Mouse (Mus musculus) MEL (cell line): Measurements from ENCODE around the gene Tlr8. TPM values are rescaled to one million over a fixed set of nuclear protein-coding genes. Genes with fewer than 3 reads are reported as not detected.

ENCODE experiments used
- DNase-seq: peaks from one replicate; pipeline ENCODE4 v3.0.0; 2011; ENCODE audit warnings: low read depth, low spot score
- H3K27ac ChIP-seq: 2 replicates; pipeline ENCODE4 v1.5.1; 2012; ENCODE audit warnings: low read depth, mild to moderate bottlenecking, control low read depth, low read length, moderate library complexity; ENCODE audit not compliant: control insufficient read depth
- H3K27me3 ChIP-seq, 2 experiments: fragments of 150-350 bp in 1 of 2; sonication (generic) in 1 of 2; 2 replicates each; pipeline ENCODE4 v1.6.1; 2012; ENCODE audit warnings: low read length in 2 of 2, mild to moderate bottlenecking in 2 of 2, improper control_type of control experiment in 1 of 2, moderate library complexity in 1 of 2; ENCODE audit not compliant: insufficient read depth in 2 of 2, control insufficient read depth in 1 of 2
- H3K36me3 ChIP-seq, 2 experiments: 2 replicates each; pipeline ENCODE4 v1.6.1; 2012 to 2014; ENCODE audit warnings: low read length in 2 of 2, improper control_type of control experiment in 1 of 2, inconsistent platforms in 1 of 2, mild to moderate bottlenecking in 1 of 2; ENCODE audit not compliant: insufficient read depth in 2 of 2, control insufficient read depth in 1 of 2
- H3K4me1 ChIP-seq, 2 experiments: fragments of 150-350 bp in 1 of 2; sonication (generic) in 1 of 2; 2 replicates each; pipeline ENCODE4 v1.6.1; 2012; ENCODE audit warnings: low read length in 2 of 2, improper control_type of control experiment in 1 of 2, mild to moderate bottlenecking in 1 of 2; ENCODE audit not compliant: insufficient read depth in 2 of 2, control insufficient read depth in 1 of 2
- H3K4me3 ChIP-seq, 2 experiments: fragments of 150-350 bp in 1 of 2; sonication (generic) in 1 of 2; 2 replicates each; pipeline ENCODE4 v1.5.1; 2012; ENCODE audit warnings: low read depth in 2 of 2, low read length in 2 of 2, mild to moderate bottlenecking in 2 of 2, moderate library complexity in 2 of 2, control low read depth in 1 of 2, improper control_type of control experiment in 1 of 2; ENCODE audit not compliant: control insufficient read depth in 1 of 2, insufficient read depth in 1 of 2
- H3K79me2 ChIP-seq: 2 replicates; pipeline ENCODE4 v1.6.1; 2012; ENCODE audit warnings: mild to moderate bottlenecking, low read length, moderate library complexity; ENCODE audit not compliant: control insufficient read depth, poor library complexity, insufficient read depth
- H3K9ac ChIP-seq: 2 replicates; pipeline ENCODE4 v1.6.1; 2012; ENCODE audit warnings: low read depth, mild to moderate bottlenecking, control low read depth, low read length, moderate library complexity; ENCODE audit not compliant: control insufficient read depth, poor library complexity, severe bottlenecking
- H3K9me3 ChIP-seq: fragments of 150-350 bp; sonication (generic); replicated peaks from 2 replicates; pipeline ENCODE4 v1.6.1; 2012; ENCODE audit warnings: mild to moderate bottlenecking, low read length, improper control_type of control experiment, moderate library complexity; ENCODE audit not compliant: insufficient read depth
- BHLHE40 ChIP-seq: IDR thresholded peaks from 2 replicates; pipeline ENCODE4 v1.6.1; 2012; ENCODE audit warnings: low read depth, mild to moderate bottlenecking, inconsistent platforms, low read length, improper control_type of control experiment, borderline replicate concordance
- CTCF ChIP-seq, 3 experiments: IDR thresholded peaks in 2 of 3; conservative IDR thresholded peaks in 1 of 3; 2 replicates each; pipeline ENCODE4 v1.5.1; 2011 to 2012; ENCODE audit warnings: low read length in 3 of 3, low read depth in 2 of 3, mild to moderate bottlenecking in 2 of 3, improper control_type of control experiment in 1 of 3, inconsistent platforms in 1 of 3, mixed read lengths in 1 of 3, moderate library complexity in 1 of 3; ENCODE audit not compliant: control insufficient read depth in 1 of 3, insufficient read depth in 1 of 3, poor library complexity in 1 of 3, severe bottlenecking in 1 of 3
- E2F4 ChIP-seq: IDR thresholded peaks from 2 replicates; pipeline ENCODE4 v1.6.1; 2011; ENCODE audit warnings: low read depth, low read length, improper control_type of control experiment, borderline replicate concordance
- EP300 ChIP-seq, 2 experiments: IDR thresholded peaks; 2 replicates each; pipeline ENCODE4 v1.6.1; 2011; ENCODE audit warnings: improper control_type of control experiment in 2 of 2, low read length in 2 of 2, low read depth in 1 of 2, mild to moderate bottlenecking in 1 of 2
- ETS1 ChIP-seq: IDR thresholded peaks from 2 replicates; pipeline ENCODE4 v1.6.1; 2012; ENCODE audit warnings: low read depth, mild to moderate bottlenecking, inconsistent platforms, low read length, improper control_type of control experiment, moderate library complexity
- GABPA ChIP-seq: IDR thresholded peaks from 2 replicates; pipeline ENCODE4 v1.6.1; 2012; ENCODE audit warnings: low read depth, mild to moderate bottlenecking, inconsistent platforms, low read length, improper control_type of control experiment, moderate library complexity
- GATA1 ChIP-seq: IDR thresholded peaks from 2 replicates; pipeline ENCODE4 v1.6.1; 2011; ENCODE audit warnings: low read depth, low read length, improper control_type of control experiment
- KAT2A ChIP-seq: conservative IDR thresholded peaks from 2 replicates; pipeline ENCODE4 v1.6.1; 2012; ENCODE audit warnings: low read depth, low read length, improper control_type of control experiment, inconsistent platforms
- MAZ ChIP-seq: IDR thresholded peaks from 2 replicates; pipeline ENCODE4 v1.6.1; 2012; ENCODE audit warnings: low read depth, mild to moderate bottlenecking, inconsistent platforms, low read length, improper control_type of control experiment
- MEF2A ChIP-seq: IDR thresholded peaks from 2 replicates; pipeline ENCODE4 v1.6.1; 2014; ENCODE audit warnings: low read depth, mild to moderate bottlenecking, inconsistent platforms, low read length, improper control_type of control experiment; ENCODE audit not compliant: poor library complexity, insufficient replicate concordance, severe bottlenecking; ENCODE audit errors: extremely low read depth
- MXI1 ChIP-seq: IDR thresholded peaks from 2 replicates; pipeline ENCODE4 v1.6.1; 2011; ENCODE audit warnings: mild to moderate bottlenecking, low read depth, low read length, improper control_type of control experiment
- MYB ChIP-seq: IDR thresholded peaks from 2 replicates; pipeline ENCODE4 v1.6.1; 2011; ENCODE audit warnings: mild to moderate bottlenecking, low read depth, low read length, improper control_type of control experiment
- NELFE ChIP-seq: IDR thresholded peaks from 2 replicates; pipeline ENCODE4 v1.6.1; 2011; ENCODE audit warnings: low read depth, low read length, improper control_type of control experiment
- NRF1 ChIP-seq: IDR thresholded peaks from 2 replicates; pipeline ENCODE4 v1.6.1; 2014; ENCODE audit warnings: low read depth, mild to moderate bottlenecking, inconsistent platforms, low read length, improper control_type of control experiment, moderate library complexity; ENCODE audit not compliant: poor library complexity, insufficient read depth, severe bottlenecking
- POLR2A ChIP-seq, 2 experiments: IDR thresholded peaks; 2 replicates each; pipeline ENCODE4 v1.6.1; 2011 to 2012; ENCODE audit warnings: low read length in 2 of 2, mild to moderate bottlenecking in 2 of 2, control low read depth in 1 of 2, improper control_type of control experiment in 1 of 2, low read depth in 1 of 2, moderate library complexity in 1 of 2; ENCODE audit not compliant: control insufficient read depth in 1 of 2, insufficient read depth in 1 of 2, poor library complexity in 1 of 2
- POLR2AphosphoS5 ChIP-seq: IDR thresholded peaks from 2 replicates; pipeline ENCODE4 v1.6.1; 2012; ENCODE audit warnings: low read depth, borderline replicate concordance, mild to moderate bottlenecking, inconsistent platforms, low read length, moderate library complexity, mixed read lengths
- RAD21 ChIP-seq: IDR thresholded peaks from 2 replicates; pipeline ENCODE4 v1.6.1; 2011; ENCODE audit warnings: mild to moderate bottlenecking, low read depth, low read length, improper control_type of control experiment
- SIN3A ChIP-seq: IDR thresholded peaks from 2 replicates; pipeline ENCODE4 v1.6.1; 2012; ENCODE audit warnings: low read length, improper control_type of control experiment, inconsistent platforms
- SMC3 ChIP-seq: IDR thresholded peaks from 2 replicates; pipeline ENCODE4 v1.6.1; 2011; ENCODE audit warnings: low read depth, low read length, improper control_type of control experiment
- TBP ChIP-seq: IDR thresholded peaks from 2 replicates; pipeline ENCODE4 v1.8.0; 2011; ENCODE audit warnings: low read depth, low read length, improper control_type of control experiment
- TCF12 ChIP-seq: IDR thresholded peaks from 2 replicates; pipeline ENCODE4 v1.6.1; 2014; ENCODE audit warnings: low read depth, mild to moderate bottlenecking, inconsistent platforms, low read length, improper control_type of control experiment, moderate library complexity
- ZC3H11A ChIP-seq: IDR thresholded peaks from 2 replicates; pipeline ENCODE4 v1.6.1; 2012; ENCODE audit warnings: low read depth, mild to moderate bottlenecking, inconsistent platforms, low read length, improper control_type of control experiment
- polyA plus RNA-seq, 2 experiments: library from polyadenylated mRNA; stranded (reverse) in 1 of 2; unstranded in 1 of 2; fragments of >175 nt in 1 of 2; fragments of >200 nt in 1 of 2; gene quantifications; 2 replicates each; pipeline versions ENCODE4 v1.2.1 to v1.2.4; 2012; ENCODE audit warnings: low replicate concordance in 2 of 2, low read depth in 1 of 2; ENCODE audit not compliant: insufficient read length in 2 of 2, insufficient read depth in 1 of 2, missing spikeins in 1 of 2
- total RNA-seq: library from RNA; depleted of rRNA; stranded (reverse); fragments of 300-350 nt; gene quantifications from 2 replicates; pipeline ENCODE4 v1.2.3, GENCODE M21; 2012

The Tlr8 gene
- total and polyA plus RNA-seq, 3 experiments: not detected

GRCm38 (mm10) chrX:167229819-167230218 lies 34.3 kb downstream of the Tlr8 start:
- H3K79me2 ChIP-seq: no peaks in the 10 kb centered on the region
- no peaks in the 10 kb centered on the region for H3K36me3 ChIP-seq
- H3K27ac ChIP-seq: no peak overlapping the region
- TF ChIP-seq MYB (no peak), NRF1 (no peak), SMC3 (no peak), POLR2A (IDR thresholded peaks at IDR 0.05; ENCODE audit: control insufficient read depth in 1 of 2, insufficient read depth in 1 of 2, low read depth in 1 of 2, low read length in 2 of 2, poor library complexity in 1 of 2) (no peak), NELFE (no peak), GABPA (no peak), SIN3A (no peak)
- no peak overlapping the region for H3K9ac ChIP-seq
- no peak overlapping the region for H3K4me3 ChIP-seq
- H3K27me3 ChIP-seq: no peaks in the 10 kb centered on the region
- no peaks in the 10 kb centered on the region for H3K9me3 ChIP-seq
- H3K4me1 ChIP-seq: no peaks in the 10 kb centered on the region
- no peak for DNase-seq

- Histone ChIP-seq H3K9ac (no peak overlapping the region), H3K4me3 (no peak overlapping the region), H3K9me3 (no peaks in the 10 kb centered on the region), H3K27ac (no peak overlapping the region), H3K36me3 (no peaks in the 10 kb centered on the region), H3K4me1 (no peaks in the 10 kb centered on the region), H3K27me3 (no peaks in the 10 kb centered on the region), H3K79me2 (no peaks in the 10 kb centered on the region)
- no peak for DNase-seq
- no peak for TF ChIP-seq ZC3H11A
- no peak for TF ChIP-seq BHLHE40
- no peak for TF ChIP-seq TCF12
- no peak for TF ChIP-seq NELFE
- TF ChIP-seq CTCF (IDR thresholded peaks at IDR 0.05 in 2 of 3, conservative IDR thresholded peaks at IDR 0.05 in 1 of 3; ENCODE audit: control insufficient read depth in 1 of 3, insufficient read depth in 1 of 3, low read depth in 2 of 3, low read length in 3 of 3, poor library complexity in 1 of 3, severe bottlenecking in 1 of 3): no peak
- TF ChIP-seq MAZ: no peak
- no peak for TF ChIP-seq POLR2AphosphoS5
- no peak for TF ChIP-seq KAT2A
- no peak for TF ChIP-seq MYB
- TF ChIP-seq GATA1: no peak
- TF ChIP-seq GABPA: no peak
- no peak for TF ChIP-seq NRF1
- TF ChIP-seq ETS1: no peak
- no peak for TF ChIP-seq E2F4
- no peak for TF ChIP-seq POLR2A (IDR thresholded peaks at IDR 0.05; ENCODE audit: control insufficient read depth in 1 of 2, insufficient read depth in 1 of 2, low read depth in 1 of 2, low read length in 2 of 2, poor library complexity in 1 of 2)
- TF ChIP-seq RAD21: no peak
- TF ChIP-seq TBP: no peak
- no peak for TF ChIP-seq MXI1
- no peak for TF ChIP-seq MEF2A
- no peak for TF ChIP-seq EP300 (IDR thresholded peaks at IDR 0.05; ENCODE audit: low read depth in 1 of 2, low read length in 2 of 2)
Observed at GRCm38 (mm10) chrX:167229206-167229605, 34.9 kb downstream of the Tlr8 start.
